Mouse (Mus musculus) B cell, adult 2 months (primary cell): ENCODE results near the gene Gm3115.
"Not testable (repeated sequence)": the region's sequence is repeated elsewhere in the genome, so short reads cannot be mapped to it uniquely, and the experiment has no call there.

ENCODE experiments used
- DNase-seq, 2 experiments: peaks; one replicate each; pipeline ENCODE4 v3.0.0; 2022

Gene Gm3115

GRCm38 (mm10) chr14:4083820-4084219 is at the start of gene Gm3115:
Gene Gm3115 (plus strand): TSS chr14:4084120.
- DNase-seq: not testable (repeated sequence)

DNA sequence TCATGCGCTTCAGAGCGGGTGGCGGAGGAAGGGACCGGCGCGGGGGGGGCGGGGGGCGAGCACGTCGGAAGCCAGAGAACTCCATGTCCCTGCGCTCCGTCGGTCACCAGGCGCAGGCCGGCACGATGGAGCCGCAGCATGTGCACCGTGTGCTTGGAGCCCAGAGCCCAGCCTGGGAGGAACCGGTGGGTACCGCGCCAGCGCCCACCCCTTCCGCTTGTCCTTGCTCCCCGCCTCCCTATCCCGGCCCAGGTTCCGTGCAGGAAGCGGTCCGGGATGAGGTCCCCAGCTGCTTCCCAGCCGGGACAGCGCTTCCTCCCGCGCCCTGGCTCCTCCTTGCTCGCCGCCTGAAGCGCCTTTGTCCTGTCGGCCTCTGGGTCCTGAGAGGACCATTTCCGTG is 26.5 kb downstream of the Gm3115 start, which contains the start of gene Gm8108:
Gene Gm8108, plus strand, starts transcription at position 101 of the 400 bp plus-strand sequence.
- DNase-seq: not testable (repeated sequence)

DNA sequence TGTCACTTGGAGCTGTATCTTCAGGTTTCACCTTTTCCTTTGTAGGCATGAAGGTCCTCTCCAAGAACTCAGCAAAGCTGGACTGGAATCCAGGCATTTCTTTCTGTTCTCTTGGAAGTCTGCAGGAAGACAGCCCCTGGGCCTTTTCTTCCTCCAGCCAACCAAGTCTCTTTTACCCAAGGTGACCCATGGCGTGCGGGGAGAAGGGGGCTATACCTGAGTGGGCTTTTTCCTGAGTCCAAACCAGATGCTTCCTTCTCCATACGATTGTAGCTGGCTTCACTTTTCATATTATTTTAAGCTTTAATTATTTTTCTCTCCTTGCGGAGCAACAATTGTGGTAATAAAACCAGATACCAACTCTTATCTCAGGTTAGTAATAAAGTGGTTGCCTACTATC is 57.7 kb downstream of the Gm3115 start:
- DNase-seq: not testable (repeated sequence)
